Mouse (Mus musculus) testis, adult 10 weeks (tissue): Measurements from ENCODE around the gene Mpz. TPM values are rescaled to one million over a fixed set of nuclear protein-coding genes. Genes with fewer than 3 reads are reported as not detected.

Experiments
- polyA plus RNA-seq: library from polyadenylated mRNA; stranded (reverse); fragments of 350-450 nt; fragmentation: Illumina TruSeq; extraction: RNeasy Lipid Tissue Mini Kit (QIAGEN cat#74804); gene quantifications from one replicate; pipeline ENCODE4 v1.2.3, GENCODE M21; 2014; ENCODE audit warnings: low read depth, low replicate concordance

The Mpz gene
- polyA plus RNA-seq = 0.17 TPM

DNA sequence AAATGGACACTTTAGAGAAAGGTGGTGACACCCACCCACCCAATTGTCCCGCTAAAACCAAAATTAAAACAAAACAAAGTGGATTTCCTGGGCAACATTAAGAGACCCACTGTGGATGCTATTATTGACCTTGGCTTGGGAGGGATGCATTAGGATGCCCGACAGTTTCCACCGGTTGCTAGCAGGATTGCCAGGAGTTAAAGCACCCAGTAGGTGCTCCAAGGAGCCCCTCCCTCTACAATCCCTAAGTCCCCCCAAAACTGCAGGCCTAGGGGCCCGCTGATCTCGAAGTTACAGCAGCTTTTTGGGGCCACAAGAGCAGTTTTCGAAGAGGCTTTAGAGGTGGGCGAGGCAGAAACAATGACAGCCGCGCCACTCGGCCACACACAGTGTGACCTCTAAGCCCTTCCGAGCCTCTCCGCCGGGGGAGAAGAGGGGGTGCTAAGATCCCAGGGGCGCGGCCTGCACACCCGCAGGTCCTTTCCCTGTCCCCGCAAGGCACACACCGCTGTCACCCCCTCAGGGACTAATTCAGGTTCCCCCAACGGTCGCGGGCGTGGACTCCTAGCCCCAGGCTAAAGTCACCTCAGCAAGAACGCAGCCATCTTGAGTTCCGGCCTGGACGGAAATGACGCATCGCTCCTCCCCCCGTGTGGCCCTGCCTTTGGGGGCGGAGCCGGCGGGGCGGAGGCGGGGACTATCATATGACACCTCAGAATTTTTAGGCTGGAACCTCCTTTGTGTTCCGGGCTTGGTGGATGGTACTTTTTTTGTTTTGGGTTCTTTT, at the start of gene Mpz, which contains the start of gene Sdhc:
Mpz (plus strand) TSS at position 738 of the 787 bp plus-strand sequence.
Sdhc (minus strand) TSS at position 630 of the 787 bp plus-strand sequence.

DNA sequence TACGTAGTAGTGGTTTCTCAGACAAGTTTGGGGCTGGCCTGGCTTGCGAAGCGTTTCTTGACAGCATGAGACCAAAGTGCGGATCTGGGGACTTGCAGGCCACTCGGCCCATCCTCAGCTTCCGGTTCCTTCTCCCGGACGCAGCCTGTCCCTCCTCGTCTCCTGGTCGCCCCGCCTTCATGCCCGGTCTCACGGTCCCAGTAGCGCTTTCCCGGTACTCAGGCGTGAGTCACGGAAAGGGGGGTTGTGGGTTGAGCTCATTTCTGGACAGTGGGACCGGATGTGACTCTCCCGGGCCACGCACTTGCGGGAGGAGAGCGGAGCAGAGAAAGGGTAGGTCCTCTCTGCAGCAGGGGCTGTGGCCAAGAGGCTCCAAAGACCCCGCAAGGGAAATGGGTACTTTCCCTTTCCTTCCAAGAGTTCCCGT, 36.6 kb upstream of the Mpz start, which contains the start of gene Cfap126:
Cfap126 (plus strand) TSS at position 46 of the 427 bp plus-strand sequence.

DNA sequence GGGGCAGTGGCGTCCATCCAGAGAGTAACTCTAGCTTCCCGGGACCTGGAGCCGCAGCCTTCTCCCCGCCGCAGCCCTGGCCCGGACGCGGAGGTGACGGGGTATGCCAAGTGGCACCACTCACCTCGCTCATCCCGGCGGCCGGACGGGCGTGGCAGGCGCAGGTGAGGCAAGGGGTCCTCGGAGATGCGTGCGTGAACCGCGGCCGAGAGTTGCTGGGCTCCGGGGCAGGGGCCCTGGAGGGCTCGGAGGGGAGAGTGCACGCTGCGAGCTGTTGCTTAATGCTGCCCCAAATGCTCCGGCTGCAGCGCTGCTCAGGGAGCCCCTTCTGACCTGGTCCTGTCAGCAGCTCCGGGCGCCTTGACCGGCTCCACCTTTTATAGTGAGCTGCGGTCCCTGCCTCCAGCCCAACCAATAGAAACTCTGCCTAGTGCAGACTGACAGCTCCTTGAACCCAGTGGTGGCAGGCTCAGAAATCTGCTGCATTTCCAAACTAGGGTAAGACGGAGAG, 45.4 kb downstream of the Mpz start, which contains the start of gene Pcp4l1:
Pcp4l1 (minus strand) TSS at position 382 of the 511 bp plus-strand sequence.

Other genes starting within 250 kb of the Mpz start
- not detected for gene Fcrlb, start 237.8 kb upstream of the Mpz start, polyA plus RNA-seq
- gene Fcrla, start 223.1 kb upstream of the Mpz start, polyA plus RNA-seq = 1.7 TPM
- 11.1 TPM for gene Fcgr2b, start 174.2 kb upstream of the Mpz start, polyA plus RNA-seq
- gene Fcgr4, start 131.8 kb upstream of the Mpz start, polyA plus RNA-seq = not detected
- gene Fcgr3, start 85.8 kb upstream of the Mpz start, polyA plus RNA-seq = 24.2 TPM
- gene Cfap126, start 36.8 kb upstream of the Mpz start, polyA plus RNA-seq = 111 TPM
- gene Sdhc, start 108 bp upstream of the Mpz start, polyA plus RNA-seq = 19.0 TPM
- 3.0 TPM for gene Pcp4l1, start 45.6 kb downstream of the Mpz start, polyA plus RNA-seq
- gene Nr1i3, start 63.3 kb downstream of the Mpz start, polyA plus RNA-seq = not detected
- 1.5 TPM for gene Tomm40l, start 71.8 kb downstream of the Mpz start, polyA plus RNA-seq
- gene Apoa2, start 74.3 kb downstream of the Mpz start, polyA plus RNA-seq = 1.5 TPM
- gene Fcer1g, start 83.7 kb downstream of the Mpz start, polyA plus RNA-seq = 7.2 TPM
- 0.15 TPM for gene Adamts4, start 99.7 kb downstream of the Mpz start, polyA plus RNA-seq
- gene Ndufs2, start 100.7 kb downstream of the Mpz start, polyA plus RNA-seq = 30.8 TPM
- gene B4galt3, start 119.6 kb downstream of the Mpz start, polyA plus RNA-seq = 3.2 TPM
- 0.87 TPM for gene Ppox, start 130.5 kb downstream of the Mpz start, polyA plus RNA-seq
- gene Usp21, start 137.3 kb downstream of the Mpz start, polyA plus RNA-seq = 16.5 TPM
- gene Ufc1, start 144.3 kb downstream of the Mpz start, polyA plus RNA-seq = 38.4 TPM
- 31.5 TPM for gene Dedd, start 178.4 kb downstream of the Mpz start, polyA plus RNA-seq
- 30.3 TPM for gene Nit1, start 194.9 kb downstream of the Mpz start, polyA plus RNA-seq
- gene Pfdn2, start 195.0 kb downstream of the Mpz start, polyA plus RNA-seq = 9.8 TPM
- gene Klhdc9, start 210.1 kb downstream of the Mpz start, polyA plus RNA-seq = 0.91 TPM
- 0.74 TPM for gene Nectin4, start 219.4 kb downstream of the Mpz start, polyA plus RNA-seq
- gene Arhgap30, start 238.2 kb downstream of the Mpz start, polyA plus RNA-seq = 10.2 TPM